Mouse (Mus musculus): Measurements from ENCODE around the gene Sowahb.

- TF ChIP-seq CTCF (IDR thresholded peaks at IDR 0.05) (no peak), EP300 (IDR thresholded peaks at IDR 0.05) (no peak)
These were observed 47.4 kb upstream of the Sowahb start for GRCm38 (mm10) chr5:93092147-93092781.

Measured in lung, postnatal 0 days (tissue).